Mouse (Mus musculus) forebrain, postnatal 0 days (tissue): ENCODE data around the gene Hist1h2ad. TPM values are rescaled to one million over a fixed set of nuclear protein-coding genes. Genes with fewer than 3 reads are reported as not detected.
A peak's percentile ranks its signal among the peaks of the same experiment; 100 is the strongest.
"Not testable (repeated sequence)": the region's sequence is repeated elsewhere in the genome, so short reads cannot be mapped to it uniquely, and the experiment has no call there.

ENCODE experiments used
- ATAC-seq: fragments of 200-750 bp; cut with Nextera tagmentation; 2 replicates; pipeline ENCODE4 v1.8.0; 2017; ENCODE audit warnings: mild to moderate bottlenecking, moderate library complexity
- DNase-seq: peaks from one replicate; pipeline ENCODE4 v3.0.0-alpha.2; 2015
- H3K27ac ChIP-seq: fragments of 300-500 bp; sonication (generic); 2 replicates; pipeline ENCODE4 v1.5.1; 2014; ENCODE audit warnings: low read depth, mild to moderate bottlenecking, antibody characterized with exemption, low read length, moderate library complexity, mixed read lengths
- H3K27me3 ChIP-seq: fragments of 300-500 bp; sonication (generic); 2 replicates; pipeline ENCODE4 v1.6.1; 2014; ENCODE audit warnings: mild to moderate bottlenecking, low read length, mixed read lengths; ENCODE audit not compliant: insufficient read depth
- H3K36me3 ChIP-seq: fragments of 300-500 bp; sonication (generic); 2 replicates; pipeline ENCODE4 v1.6.1; 2014; ENCODE audit warnings: mild to moderate bottlenecking, moderate library complexity; ENCODE audit not compliant: insufficient read depth
- H3K4me1 ChIP-seq: fragments of 300-500 bp; sonication (generic); 2 replicates; pipeline ENCODE4 v1.6.1; 2014; ENCODE audit warnings: antibody characterized with exemption; ENCODE audit not compliant: insufficient read depth
- H3K4me2 ChIP-seq: fragments of 300-500 bp; sonication (generic); 2 replicates; pipeline ENCODE4 v1.6.1; 2014; ENCODE audit warnings: low read depth, mild to moderate bottlenecking, moderate library complexity
- H3K4me3 ChIP-seq: fragments of 300-500 bp; sonication (generic); 2 replicates; pipeline ENCODE4 v1.5.1; 2014; ENCODE audit warnings: low read depth, low read length, mixed read lengths
- H3K9ac ChIP-seq: fragments of 300-500 bp; sonication (generic); 2 replicates; pipeline ENCODE4 v1.6.1; 2014; ENCODE audit warnings: mild to moderate bottlenecking
- H3K9me3 ChIP-seq: fragments of 300-500 bp; sonication (generic); 2 replicates; pipeline ENCODE4 v1.6.1; 2016; ENCODE audit warnings: low read length
- CTCF ChIP-seq: sonication (generic); IDR thresholded peaks from 2 replicates; pipeline ENCODE4 v1.5.1; 2016; ENCODE audit warnings: antibody characterized with exemption, control low read depth, low read depth
- WGBS: fragments of 180-500 bp; shearing (Covaris S2); extraction: QIAGEN DNeasy Blood & Tissue Kit; methylation state at CpG from one replicate; pipeline ENCODE4 v1.1.7; 2014; 5-methylcytosine and 5-hydroxymethylcytosine counted together
- polyA plus RNA-seq: library from polyadenylated mRNA; unstranded; fragments of >200 nt; fragmentation: Nextera tagmentation; extraction: Ambion mirVana; gene quantifications from 2 replicates; pipeline ENCODE4 v1.2.1, GENCODE M21; 2015
- total RNA-seq: library from RNA; depleted of rRNA; stranded (reverse); fragments of >200 nt; gene quantifications from 2 replicates; pipeline ENCODE4 v1.2.3, GENCODE M21; 2014

The Hist1h2ad gene
- total and polyA plus RNA-seq, 2 experiments from 2014 or later, result 204 TPM; not detected in 1

DNA sequence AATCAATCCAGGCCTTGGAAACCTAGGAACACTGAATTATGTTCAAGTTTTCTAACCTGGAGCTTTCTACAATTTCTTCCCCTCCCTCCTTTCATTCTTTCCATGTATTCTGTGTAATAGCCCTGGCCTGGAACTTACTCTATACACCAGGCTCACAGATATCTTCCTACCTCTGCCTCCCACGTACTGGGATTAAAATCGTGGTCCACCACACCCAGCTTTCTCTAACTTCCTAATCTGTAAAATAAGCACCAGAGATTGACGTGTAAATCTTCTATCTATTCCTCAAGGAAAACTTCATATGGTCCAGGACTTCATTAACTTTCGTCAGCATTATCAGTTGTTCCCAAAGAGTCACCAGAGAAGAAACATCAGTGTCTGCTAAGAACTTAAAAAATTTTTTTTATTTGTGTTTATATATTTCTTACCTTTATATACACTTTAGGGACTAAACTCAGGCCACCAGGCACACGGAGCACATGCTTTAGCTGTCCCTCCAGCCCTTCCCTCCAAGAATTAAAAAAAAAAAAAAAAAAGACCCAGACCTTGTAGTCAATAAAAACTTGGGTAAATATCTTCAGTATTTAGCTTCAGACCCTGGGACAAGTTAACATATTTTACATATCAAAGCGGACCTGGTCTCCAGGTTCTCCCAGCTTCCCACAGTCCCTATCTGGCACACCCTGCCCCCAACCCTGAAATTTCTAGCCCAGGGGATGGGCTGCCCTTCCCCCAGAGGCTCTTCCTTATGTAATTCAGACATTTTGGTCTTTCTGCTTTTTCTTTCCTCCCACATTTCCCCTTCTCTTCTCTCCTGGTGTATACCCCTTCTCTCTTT, 8.3 kb downstream of the Hist1h2ad start:
- WGBS, result 3% methylated on average over 6 of the region's 6 CpGs
- DNase-seq, result no peak

DNA sequence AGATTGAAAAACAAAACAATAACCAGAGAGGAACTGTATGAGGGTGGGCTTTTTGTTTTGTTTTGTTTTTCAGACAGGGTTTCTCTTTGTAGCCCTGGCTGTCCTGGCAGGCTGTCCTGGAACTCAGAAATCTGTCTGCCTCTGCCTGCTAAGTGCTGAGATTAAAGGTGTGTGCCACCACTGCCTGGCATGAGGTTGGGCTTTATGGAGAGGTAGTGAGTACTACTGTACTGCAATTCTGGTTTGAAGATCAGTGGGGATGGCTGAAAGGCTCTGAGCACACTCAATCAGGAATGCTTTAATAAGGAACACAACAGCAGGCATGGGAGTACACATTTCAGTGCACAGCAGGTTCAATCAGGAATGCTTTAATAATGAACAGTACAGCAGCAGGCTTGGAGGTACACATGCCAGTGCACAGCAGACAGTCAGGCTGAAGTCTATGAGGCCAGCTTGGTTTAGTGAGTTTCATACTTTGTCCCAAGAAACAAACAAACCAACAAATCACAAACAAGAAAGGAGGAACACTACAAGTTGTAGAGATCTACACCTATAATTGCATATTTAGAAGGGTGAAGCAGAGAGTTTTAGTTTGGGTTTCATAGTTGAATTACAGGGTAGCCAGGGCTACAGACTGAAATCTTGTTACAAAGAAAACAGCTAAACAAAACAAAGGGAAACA, 9.3 kb downstream of the Hist1h2ad start:
- no peak for TF ChIP-seq CTCF

More for the DNA sequence above, 8.3 kb downstream of the Hist1h2ad start:
- Histone ChIP-seq H3K4me3 (peak overlapping the region; percentile 54), H3K4me1 (peaks cover 10% of the 10 kb centered on the region; the same call in 1 of the 2 replicates), H3K27ac (peak overlapping the region; percentile 74), H3K27me3 (no peaks in the 10 kb centered on the region), H3K4me2 (peak overlapping the region; percentile 82), H3K9me3 (no peaks in the 10 kb centered on the region), H3K36me3 (no peaks in the 10 kb centered on the region), H3K9ac (peak overlapping the region; percentile 60)
- TF ChIP-seq CTCF, result no peak
- no peak for ATAC-seq

DNA sequence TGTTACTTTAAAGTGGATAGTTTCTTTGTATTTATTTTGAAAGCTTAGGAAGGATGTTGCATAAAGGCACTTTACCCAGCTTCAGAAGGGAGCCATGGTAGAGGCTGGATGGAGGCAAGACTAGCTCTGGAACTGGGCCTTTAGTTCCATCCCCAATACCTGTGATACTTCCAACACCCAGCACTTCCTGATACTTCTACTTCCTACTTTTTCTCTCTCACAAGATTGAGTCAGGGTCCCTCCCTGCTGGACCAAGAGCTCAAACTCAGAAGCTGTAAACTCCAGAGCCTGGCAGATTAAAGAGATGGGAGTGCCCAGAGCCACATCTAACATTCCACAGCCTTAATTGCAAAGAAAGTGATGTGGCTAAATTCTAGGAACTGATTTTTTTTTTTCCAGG, 10.2 kb downstream of the Hist1h2ad start:
- Histone ChIP-seq H3K27ac (peak overlapping the region; percentile 94), H3K36me3 (no peaks in the 10 kb centered on the region), H3K9me3 (no peaks in the 10 kb centered on the region), H3K4me1 (peaks cover 10% of the 10 kb centered on the region; the same call in 1 of the 2 replicates), H3K9ac (peak overlapping the region; percentile 71; the same call in 1 of the 2 replicates), H3K27me3 (no peaks in the 10 kb centered on the region), H3K4me3 (peak overlapping the region; percentile 47), H3K4me2 (peak overlapping the region; percentile 72)
- DNase-seq, result no peak
- no peak for ATAC-seq
- no peak for TF ChIP-seq CTCF

More for the DNA sequence above, 9.3 kb downstream of the Hist1h2ad start:
- Histone ChIP-seq H3K27ac (no peak overlapping the region), H3K4me3 (no peak overlapping the region), H3K4me2 (no peak overlapping the region), H3K9ac (no peak overlapping the region), H3K27me3 (no peaks in the 10 kb centered on the region), H3K4me1 (peaks cover 10% of the 10 kb centered on the region; the same call in 1 of the 2 replicates), H3K9me3 (no peaks in the 10 kb centered on the region), H3K36me3 (no peaks in the 10 kb centered on the region)
- no peak for ATAC-seq
- no peak for DNase-seq

DNA sequence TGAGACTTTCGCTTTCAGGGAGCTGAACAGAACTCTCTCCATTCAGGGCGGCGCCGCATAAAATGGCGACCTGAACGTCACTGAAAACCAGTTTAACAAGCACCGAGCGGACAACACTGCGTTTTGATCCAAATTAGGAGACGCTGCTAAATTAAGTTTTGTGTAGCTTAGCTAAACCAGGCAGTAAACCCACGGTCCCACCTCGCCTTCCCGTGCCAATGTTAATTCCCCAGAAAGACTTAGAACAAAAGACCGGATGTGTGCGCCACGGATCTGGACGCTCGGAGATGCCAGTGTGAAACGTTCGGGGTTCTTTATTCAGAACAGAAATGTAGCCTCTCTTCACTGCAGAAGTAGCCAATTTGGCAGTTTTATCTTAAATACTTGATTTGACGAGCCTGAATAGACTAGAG, 10.9 kb downstream of the Hist1h2ad start:
- H3K4me2 ChIP-seq, result peak overlapping the region; percentile 72
- H3K27me3 ChIP-seq, result no peaks in the 10 kb centered on the region
- peak; percentile 79 for DNase-seq
- peak overlapping the region; percentile 71 for H3K9ac ChIP-seq
- peak; percentile 14 for ATAC-seq
- H3K27ac ChIP-seq, result peak overlapping the region; percentile 94
- peaks cover 10% of the 10 kb centered on the region; the same call in 1 of the 2 replicates for H3K4me1 ChIP-seq
- TF ChIP-seq CTCF, result no peak
- WGBS, result under 1% methylated on average over 21 of the region's 21 CpGs
- H3K4me3 ChIP-seq, result peak overlapping the region; percentile 47
- no peaks in the 10 kb centered on the region for H3K36me3 ChIP-seq
- H3K9me3 ChIP-seq, result no peaks in the 10 kb centered on the region

DNA sequence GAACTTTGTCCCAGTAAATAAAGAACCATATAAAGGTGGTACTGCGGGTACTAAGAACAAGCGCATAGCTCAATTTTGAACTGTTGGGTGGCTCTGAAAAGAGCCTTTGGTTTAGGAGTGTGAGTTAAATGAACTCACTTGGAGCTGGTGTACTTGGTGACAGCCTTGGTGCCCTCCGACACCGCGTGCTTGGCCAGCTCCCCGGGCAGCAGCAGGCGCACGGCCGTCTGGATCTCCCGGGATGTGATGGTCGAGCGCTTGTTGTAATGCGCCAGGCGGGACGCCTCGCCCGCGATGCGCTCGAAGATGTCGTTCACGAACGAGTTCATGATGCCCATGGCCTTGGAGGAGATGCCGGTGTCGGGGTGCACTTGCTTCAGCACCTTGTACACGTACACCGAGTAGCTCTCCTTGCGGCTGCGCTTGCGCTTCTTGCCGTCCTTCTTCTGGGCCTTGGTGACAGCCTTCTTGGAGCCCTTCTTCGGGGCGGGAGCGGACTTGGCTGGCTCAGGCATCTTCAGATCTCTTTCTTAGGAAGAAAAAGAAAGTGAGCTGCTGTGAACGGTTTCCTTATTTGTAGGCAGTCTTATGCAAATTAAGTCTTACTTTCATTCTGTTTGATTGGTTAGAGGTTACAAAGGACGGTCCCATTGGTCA, 11.4 kb downstream of the Hist1h2ad start:
- Histone ChIP-seq H3K27ac (peak overlapping the region; percentile 94), H3K4me3 (peak overlapping the region; percentile 47), H3K9ac (peak overlapping the region; percentile 71), H3K4me2 (peak overlapping the region; percentile 72), H3K4me1 (peaks cover 10% of the 10 kb centered on the region; the same call in 1 of the 2 replicates)
- not testable (repeated sequence) for H3K9me3 ChIP-seq, H3K27me3 ChIP-seq, H3K36me3 ChIP-seq
- WGBS, result 4% methylated on average over 23 of the region's 36 CpGs
- ATAC-seq (peak; percentile 88), DNase-seq (peak; percentile 94)

DNA sequence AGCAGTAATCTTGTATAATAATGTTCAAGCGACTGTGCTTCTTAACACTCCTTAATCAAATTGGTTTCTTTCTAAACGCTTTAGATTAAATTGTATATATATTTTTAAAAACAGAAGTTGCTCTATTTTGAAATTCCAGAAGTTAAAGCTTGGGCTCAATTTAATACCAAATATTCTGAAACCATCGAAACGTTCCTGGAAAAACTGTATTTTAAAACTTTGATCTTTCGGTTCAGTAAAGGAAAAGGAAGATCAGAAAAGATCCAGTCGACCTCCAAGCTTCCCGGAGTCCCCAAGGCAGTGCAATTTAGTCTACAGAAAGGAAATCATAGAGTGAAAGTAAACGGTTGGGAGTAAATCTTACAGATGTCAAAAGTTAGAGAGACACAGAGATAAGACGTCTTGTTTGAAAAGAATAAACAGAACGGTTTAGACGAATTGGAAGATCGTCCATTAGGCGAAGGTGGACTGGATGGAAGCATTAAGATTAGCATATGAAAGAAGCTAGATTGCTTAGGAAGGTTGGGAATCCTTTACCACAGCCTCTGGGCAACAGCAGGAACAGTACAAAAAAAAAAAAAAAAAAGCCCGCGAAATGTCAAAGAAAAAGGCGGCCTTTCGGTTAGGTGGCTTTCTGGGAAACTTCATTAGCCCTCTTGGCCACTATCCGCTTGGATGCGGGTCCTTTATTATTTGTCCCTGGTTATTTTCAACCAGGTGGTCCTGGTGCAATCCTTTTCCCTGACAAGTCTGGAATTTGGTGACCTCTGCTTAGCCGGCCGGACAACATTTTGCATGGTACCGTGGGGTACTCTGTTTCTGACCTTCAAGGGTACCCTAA, 12.1 kb downstream of the Hist1h2ad start:
- no peak for ATAC-seq
- Histone ChIP-seq H3K4me1 (peaks cover 10% of the 10 kb centered on the region; the same call in 1 of the 2 replicates), H3K27me3 (no peaks in the 10 kb centered on the region), H3K9ac (peak overlapping the region; percentile 37), H3K4me3 (peak overlapping the region; percentile 47), H3K4me2 (peak overlapping the region; percentile 72), H3K27ac (peak overlapping the region; percentile 94), H3K36me3 (no peaks in the 10 kb centered on the region), H3K9me3 (no peaks in the 10 kb centered on the region)
- DNase-seq, result no peak
- WGBS, result 2% methylated on average over 22 of the region's 22 CpGs
- TF ChIP-seq CTCF, result no peak
